10 mouse cellular contexts compared by ENCODE assay signal in genomic region chr10:44256624-44257023, GRCm38 (mm10). TPM values are rescaled to one million over a fixed set of nuclear protein-coding genes. Genes with fewer than 3 reads are reported as not detected.
A peak's percentile ranks its signal among the peaks of the same experiment; 100 is the strongest.
DNase-seq lines count a peak whose midpoint lies in the region; ATAC-seq and TF ChIP-seq lines count a peak whose summit lies in the region.
"Had no signal": no experiment of that assay in that cellular context is flagged by ENCODE, and none has a peak within 500 bp of the region (broad histone marks: within the 10 kb centered on the region; RNA-seq: fewer than 3 reads in every experiment).

No protein-coding gene starts in this region.

- peak; percentile 11; the same call in 1 of the 2 replicates for TF ChIP-seq CTCF in cerebellum, adult 2 months (IDR thresholded peaks at IDR 0.05; ENCODE audit: borderline replicate concordance, insufficient read depth, low read depth, low read length)
- TF ChIP-seq CTCF in layer of hippocampus, adult 2 months (conservative IDR thresholded peaks at IDR 0.05) = peak; percentile 82
- peak; percentile 65 for TF ChIP-seq CTCF in Patski (IDR thresholded peaks at IDR 0.05)

- in situ Hi-C loops in Patski (cut with MboI; ENCODE audit: low pct_unique_long_range_greater_than_20kb) = no loop called here

- 36% methylated on average over 7 of the region's 7 CpGs for WGBS in cerebellum, adult 2 months

- POLR2A ChIA-PET in Patski (lab: Charles Lee) = no interaction called here

- H3K4me3 ChIP-seq in cerebellum, adult 2 months (replicated peaks; ENCODE audit: insufficient read depth, low read depth, low read length) = no peak overlapping the region
- H3K4me3 ChIP-seq in layer of hippocampus, adult 2 months = no peak overlapping the region
- H3K4me3 ChIP-seq: liver, embryonic 13.5 days had no signal

- DNase-seq in cerebellum, adult 2 months = no peak
- DNase-seq in cerebellum, postnatal 4 days (ENCODE audit: low spot score in 2 of 2) = no peak
- no peak for DNase-seq in layer of hippocampus, adult 2 months (ENCODE audit: low spot score in 2 of 2)
- no peak for DNase-seq in layer of hippocampus, postnatal 25 days (ENCODE audit: extremely low spot score in 1 of 2, low spot score in 1 of 2)
- DNase-seq in 3T3-L1 (ENCODE audit: low read depth, low spot score) (peak; percentile 33), Patski (ENCODE audit: low read depth, low spot score) (no peak)
- DNase-seq in spleen, postnatal 10 days (ENCODE audit: low spot score in 2 of 2) = no peak
- DNase-seq in spleen, postnatal 4 days (ENCODE audit: low spot score in 2 of 2) = no peak
- DNase-seq: liver, embryonic 13.5 days had no signal

- no peak for TF ChIP-seq POLR2A in cerebellum, adult 2 months (IDR thresholded peaks at IDR 0.05; ENCODE audit: borderline replicate concordance, insufficient read depth, low read length)

- CTCF ChIA-PET in Patski (lab: Charles Lee) = interaction anchor here (1.0 to 1.8 kb wide), 3 partner anchors 9 to 23 kb away, joined by 3 to 4 read pairs (median 4); no protein-coding TSS in a partner anchor

- no peaks in the 10 kb centered on the region for H3K27me3 ChIP-seq in cerebellum, adult 2 months (ENCODE audit: control insufficient read depth, insufficient read depth, low read length)
- H3K27me3 ChIP-seq in Patski = peaks cover 6% of the 10 kb centered on the region
- H3K27me3 ChIP-seq: liver, embryonic 13.5 days had no signal

- no peak for ATAC-seq in Patski
- ATAC-seq: midbrain, embryonic 16.5 days had no signal

- H3K27ac ChIP-seq in cerebellum, adult 2 months (ENCODE audit: insufficient read depth, low read length) = no peak overlapping the region
- H3K27ac ChIP-seq in layer of hippocampus, adult 2 months = no peak overlapping the region
- H3K27ac ChIP-seq: liver, embryonic 13.5 days had no signal

- H3K4me1 ChIP-seq in cerebellum, adult 2 months (ENCODE audit: control insufficient read depth, insufficient read depth, low read length) = no peaks in the 10 kb centered on the region
- H3K4me1 ChIP-seq: liver, embryonic 13.5 days had no signal

RNA-seq across cellular contexts. Expression of gene Atg5, which starts 11.5 kb away (rescaled TPM):
- polyA plus RNA-seq in cerebellum, adult 2 months (2012; rRNA removed) = 19.6 and 21.2 TPM in 2 replicates
- total RNA-seq in layer of hippocampus, adult 2 months (2021) = 10 to 100 TPM; 20.0 to 21.8 TPM
- 10 to 100 TPM; 20.9 to 22.6 TPM for total RNA-seq in layer of hippocampus, postnatal 25 days (2021)
- 24.5 TPM for polyA plus RNA-seq in Patski (2021)

Comparison
In these comparisons a context has a peak if more than half of its experiments do, and no peak if none do; other contexts are left out.
1. CTCF ChIP-seq: peak in every context shown above with its lines; median percentile 82 in layer of hippocampus, adult 2 months; 65 in Patski; 11 in cerebellum, adult 2 months.